9 mouse cellular contexts compared by ENCODE assay signal in genomic region chr5:31137658-31138057, GRCm38 (mm10). TPM values are rescaled to one million over a fixed set of nuclear protein-coding genes. Genes with fewer than 3 reads are reported as not detected.
DNase-seq lines count a peak whose midpoint lies in the region; ATAC-seq and TF ChIP-seq lines count a peak whose summit lies in the region.
"Had no signal": no experiment of that assay in that cellular context is flagged by ENCODE, and none has a peak within 500 bp of the region (broad histone marks: within the 10 kb centered on the region; RNA-seq: fewer than 3 reads in every experiment).

No protein-coding gene starts in this region.

- TF ChIP-seq EP300 in liver, postnatal 0 days (IDR thresholded peaks at IDR 0.05; ENCODE audit: low read depth) = no peak

- TF ChIP-seq CTCF in liver, postnatal 0 days (IDR thresholded peaks at IDR 0.05; ENCODE audit: low read depth) = no peak

- H3K4me2 ChIP-seq in liver, embryonic 11.5 days = peak overlapping the region; percentile 34
- H3K4me2 ChIP-seq in liver, postnatal 0 days (ENCODE audit: low read depth, low read length) = no peak overlapping the region
- H3K4me2 ChIP-seq in forebrain, embryonic 11.5 days (ENCODE audit: low read depth, low read length, severe bottlenecking) = peak overlapping the region; percentile 46
- H3K4me2 ChIP-seq in limb, embryonic 11.5 days (ENCODE audit: low read depth, severe bottlenecking) = peak overlapping the region; percentile 26; the same call in 1 of the 2 replicates
- H3K4me2 ChIP-seq in stomach, embryonic 14.5 days (replicated peaks; ENCODE audit: low read depth, low read length) = no peak overlapping the region; the same call in 1 of the 2 replicates

- no peak overlapping the region for H3K4me3 ChIP-seq in liver, embryonic 11.5 days (ENCODE audit: low read depth, low read length)
- no peak overlapping the region for H3K4me3 ChIP-seq in liver, postnatal 0 days (ENCODE audit: low read depth, low read length)
- peak overlapping the region; percentile 14; the same call in 1 of the 2 replicates for H3K4me3 ChIP-seq in forebrain, embryonic 11.5 days (ENCODE audit: low read depth, low read length)
- H3K4me3 ChIP-seq in limb, embryonic 11.5 days (ENCODE audit: low read depth, low read length) = peak overlapping the region; percentile 14
- peak overlapping the region; percentile 9; the same call in 1 of the 2 replicates for H3K4me3 ChIP-seq in stomach, embryonic 14.5 days (ENCODE audit: low read depth, low read length)

- H3K4me1 ChIP-seq in liver, embryonic 11.5 days (replicated peaks; ENCODE audit: control insufficient read depth, insufficient read depth, low read length) = no peaks in the 10 kb centered on the region
- 0 out of 2 replicates have a peak, but pooled peaks cover 4% of the 10 kb centered on the region for H3K4me1 ChIP-seq in liver, postnatal 0 days (ENCODE audit: insufficient read depth)
- peaks cover 11% of the 10 kb centered on the region; the same call in 1 of the 2 replicates for H3K4me1 ChIP-seq in forebrain, embryonic 11.5 days (replicated peaks; ENCODE audit: control insufficient read depth, insufficient read depth, low read length)
- peaks cover 8% of the 10 kb centered on the region for H3K4me1 ChIP-seq in limb, embryonic 11.5 days (ENCODE audit: control insufficient read depth, insufficient read depth, low read length)
- H3K4me1 ChIP-seq in stomach, embryonic 14.5 days (ENCODE audit: control insufficient read depth, insufficient read depth, low read length) = 0 out of 2 replicates have a peak, but pooled peaks cover 9% of the 10 kb centered on the region

- H3K27ac ChIP-seq in liver, embryonic 11.5 days (ENCODE audit: low read depth, low read length) = no peak overlapping the region
- no peak overlapping the region for H3K27ac ChIP-seq in liver, postnatal 0 days (ENCODE audit: low read depth)
- no peak overlapping the region for H3K27ac ChIP-seq in forebrain, embryonic 11.5 days (ENCODE audit: low read depth, low read length)
- no peak overlapping the region for H3K27ac ChIP-seq in limb, embryonic 11.5 days (replicated peaks; ENCODE audit: low read depth, low read length)
- no peak overlapping the region for H3K27ac ChIP-seq in stomach, embryonic 14.5 days (ENCODE audit: low read length)

- ATAC-seq in liver, embryonic 11.5 days (replicated peaks; ENCODE audit: low FRiP score) = no peak
- no peak for ATAC-seq in liver, postnatal 0 days
- no peak for ATAC-seq in forebrain, embryonic 11.5 days (replicated peaks; ENCODE audit: low FRiP score)
- no peak for ATAC-seq in limb, embryonic 11.5 days (ENCODE audit: insufficient number of reproducible peaks, low FRiP score, low TSS enrichment, low read depth)
- no peak for ATAC-seq in stomach, embryonic 14.5 days (ENCODE audit: insufficient number of reproducible peaks, insufficient read depth, low FRiP score, low read depth)

- no peak for DNase-seq in liver, embryonic 11.5 days (ENCODE audit: low spot score)
- DNase-seq in liver, postnatal 0 days = no peak
- DNase-seq in forebrain, embryonic 11.5 days (ENCODE audit: low spot score) = no peak
- DNase-seq in limb, embryonic 11.5 days (ENCODE audit: low spot score) = peak; percentile 35
- DNase-seq in adrenal gland, postnatal 4 days (ENCODE audit: low spot score in 2 of 2) = no peak
- DNase-seq in layer of hippocampus, adult 8-10 months (ENCODE audit: low spot score in 2 of 2) = no peak

- no peak overlapping the region for H3K9ac ChIP-seq in liver, embryonic 11.5 days (ENCODE audit: low read depth, low read length)
- no peak overlapping the region for H3K9ac ChIP-seq in liver, postnatal 0 days (replicated peaks)
- no peak overlapping the region for H3K9ac ChIP-seq in forebrain, embryonic 11.5 days (ENCODE audit: low read length)
- H3K9ac ChIP-seq in limb, embryonic 11.5 days (ENCODE audit: low read length) = no peak overlapping the region
- no peak overlapping the region for H3K9ac ChIP-seq in stomach, embryonic 14.5 days (replicated peaks; ENCODE audit: low read depth, low read length)

- H3K9me3 ChIP-seq in liver, embryonic 11.5 days (ENCODE audit: control insufficient read depth, low read length) = no peaks in the 10 kb centered on the region
- no peaks in the 10 kb centered on the region for H3K9me3 ChIP-seq in liver, postnatal 0 days (ENCODE audit: low read length)
- H3K9me3 ChIP-seq in forebrain, embryonic 11.5 days (ENCODE audit: control insufficient read depth, low read length) = no peaks in the 10 kb centered on the region
- no peaks in the 10 kb centered on the region for H3K9me3 ChIP-seq in limb, embryonic 11.5 days (ENCODE audit: control insufficient read depth, low read length)
- no peaks in the 10 kb centered on the region for H3K9me3 ChIP-seq in stomach, embryonic 14.5 days (ENCODE audit: control insufficient read depth, low read depth, low read length)

- WGBS in liver, embryonic 11.5 days = 2% methylated on average over 13 of the region's 13 CpGs
- WGBS in liver, postnatal 0 days (ENCODE audit: insufficient replicate concordance) = 4% methylated on average over 13 of the region's 13 CpGs
- 1% methylated on average over 13 of the region's 13 CpGs for WGBS in forebrain, embryonic 11.5 days
- WGBS in limb, embryonic 11.5 days = 2% methylated on average over 13 of the region's 13 CpGs
- 2% methylated on average over 13 of the region's 13 CpGs for WGBS in stomach, embryonic 14.5 days

- H3K36me3 ChIP-seq in liver, embryonic 11.5 days (ENCODE audit: control insufficient read depth, insufficient read depth, low read length) = no peaks in the 10 kb centered on the region; the same call in 1 of the 2 replicates
- no peaks in the 10 kb centered on the region for H3K36me3 ChIP-seq in liver, postnatal 0 days (replicated peaks; ENCODE audit: insufficient read depth, low read length)
- H3K36me3 ChIP-seq in forebrain, embryonic 11.5 days (ENCODE audit: control insufficient read depth, insufficient read depth, low read length) = peaks cover 3% of the 10 kb centered on the region; the same call in 1 of the 2 replicates
- no peaks in the 10 kb centered on the region for H3K36me3 ChIP-seq in limb, embryonic 11.5 days (ENCODE audit: control insufficient read depth, insufficient read depth, low read length)
- H3K36me3 ChIP-seq in stomach, embryonic 14.5 days (ENCODE audit: control insufficient read depth, insufficient read depth, low read length) = no peaks in the 10 kb centered on the region

- H3K27me3 ChIP-seq in liver, embryonic 11.5 days (replicated peaks; ENCODE audit: control insufficient read depth, insufficient read depth, low read length) = peaks cover 63% of the 10 kb centered on the region
- H3K27me3 ChIP-seq in liver, postnatal 0 days (ENCODE audit: insufficient read depth, low read length) = peaks cover 54% of the 10 kb centered on the region
- peaks cover 50% of the 10 kb centered on the region for H3K27me3 ChIP-seq in forebrain, embryonic 11.5 days (ENCODE audit: control insufficient read depth, insufficient read depth, low read length)
- peaks cover 55% of the 10 kb centered on the region for H3K27me3 ChIP-seq in limb, embryonic 11.5 days (ENCODE audit: control insufficient read depth, insufficient read depth, low read length)
- H3K27me3 ChIP-seq in stomach, embryonic 14.5 days (ENCODE audit: control insufficient read depth, insufficient read depth, low read length) = peaks cover 48% of the 10 kb centered on the region

RNA-seq across cellular contexts. Expression of gene Ucn, which starts 1.0 kb away (rescaled TPM):
- polyA plus RNA-seq in liver, embryonic 11.5 days (2014; fragmentation: Nextera tagmentation; extraction: Ambion mirVana) = not detected in 2 replicates
- polyA plus RNA-seq in liver, postnatal 0 days (2015; fragmentation: Nextera tagmentation; extraction: Ambion mirVana) = not detected in 2 replicates
- polyA plus RNA-seq in forebrain, embryonic 11.5 days (2014; fragmentation: Nextera tagmentation; extraction: Ambion mirVana) = not detected in 2 replicates
- not detected in 2 replicates for polyA plus RNA-seq in limb, embryonic 11.5 days (2014; fragmentation: Nextera tagmentation; extraction: Ambion mirVana)
- not detected in 2 replicates for polyA plus RNA-seq in stomach, embryonic 14.5 days (2014; fragmentation: Nextera tagmentation; extraction: Ambion mirVana)
- not detected for total RNA-seq in adrenal gland, postnatal 4 days (2021)
- not detected for total RNA-seq in layer of hippocampus, adult 8-10 months (2022)
- total RNA-seq: hematopoietic stem cell, adult 5-6 weeks had no signal
- polyA plus RNA-seq: lung, embryonic 16.5 days had no signal

RNA-seq across cellular contexts. Expression of gene Mpv17, which starts 16.4 kb away (rescaled TPM):
- polyA plus RNA-seq in liver, embryonic 11.5 days (2014; fragmentation: Nextera tagmentation; extraction: Ambion mirVana) = 40.9 and 50.4 TPM in 2 replicates
- polyA plus RNA-seq in liver, postnatal 0 days (2015; fragmentation: Nextera tagmentation; extraction: Ambion mirVana) = 16.5 and 17.6 TPM in 2 replicates
- polyA plus RNA-seq in forebrain, embryonic 11.5 days (2014; fragmentation: Nextera tagmentation; extraction: Ambion mirVana) = 56.3 and 57.5 TPM in 2 replicates
- 55.6 and 56.6 TPM in 2 replicates for polyA plus RNA-seq in limb, embryonic 11.5 days (2014; fragmentation: Nextera tagmentation; extraction: Ambion mirVana)
- polyA plus RNA-seq in stomach, embryonic 14.5 days (2014; fragmentation: Nextera tagmentation; extraction: Ambion mirVana) = 69.8 and 72.3 TPM in 2 replicates
- 10 to 100 TPM; 51.9 to 52.7 TPM for total RNA-seq in adrenal gland, postnatal 4 days (2021)
- total RNA-seq in layer of hippocampus, adult 8-10 months (2022) = 10 to 100 TPM; 53.4 to 61.1 (median 59.8) TPM

RNA-seq across cellular contexts. Expression of gene Trim54, which starts 21.1 kb away (rescaled TPM):
- polyA plus RNA-seq in liver, embryonic 11.5 days (2014; fragmentation: Nextera tagmentation; extraction: Ambion mirVana) = 0.43 TPM in 1 of 2 replicates, not detected in the other
- polyA plus RNA-seq in liver, postnatal 0 days (2015; fragmentation: Nextera tagmentation; extraction: Ambion mirVana) = 0.12 and 0.86 TPM in 2 replicates
- not detected in 2 replicates for polyA plus RNA-seq in forebrain, embryonic 11.5 days (2014; fragmentation: Nextera tagmentation; extraction: Ambion mirVana)
- 0.30 and 0.65 TPM in 2 replicates for polyA plus RNA-seq in limb, embryonic 11.5 days (2014; fragmentation: Nextera tagmentation; extraction: Ambion mirVana)
- polyA plus RNA-seq in stomach, embryonic 14.5 days (2014; fragmentation: Nextera tagmentation; extraction: Ambion mirVana) = not detected in 2 replicates
- 1 to 10 TPM; 1.8 to 4.2 TPM for total RNA-seq in adrenal gland, postnatal 4 days (2021)
- total RNA-seq in layer of hippocampus, adult 8-10 months (2022) = not detected
- total RNA-seq: hematopoietic stem cell, adult 5-6 weeks had no signal

RNA-seq across cellular contexts. Expression of gene Slc30a3, which starts 29.6 kb away (rescaled TPM):
- polyA plus RNA-seq in liver, embryonic 11.5 days (2014; fragmentation: Nextera tagmentation; extraction: Ambion mirVana) = 1.1 and 1.4 TPM in 2 replicates
- polyA plus RNA-seq in liver, postnatal 0 days (2015; fragmentation: Nextera tagmentation; extraction: Ambion mirVana) = 0.24 and 0.72 TPM in 2 replicates
- polyA plus RNA-seq in forebrain, embryonic 11.5 days (2014; fragmentation: Nextera tagmentation; extraction: Ambion mirVana) = 0.79 and 1.2 TPM in 2 replicates
- 0.20 TPM in 1 of 2 replicates, not detected in the other for polyA plus RNA-seq in limb, embryonic 11.5 days (2014; fragmentation: Nextera tagmentation; extraction: Ambion mirVana)
- 0.30 and 0.52 TPM in 2 replicates for polyA plus RNA-seq in stomach, embryonic 14.5 days (2014; fragmentation: Nextera tagmentation; extraction: Ambion mirVana)
- total RNA-seq in adrenal gland, postnatal 4 days (2021) = under 1 TPM; 0.34 to 0.50 TPM
- total RNA-seq in layer of hippocampus, adult 8-10 months (2022) = 10 to 100 TPM; 65.2 to 81.6 (median 76.8) TPM
- total RNA-seq: hematopoietic stem cell, adult 5-6 weeks had no signal

RNA-seq across cellular contexts. Expression of gene Dnajc5g, which starts 31.6 kb away (rescaled TPM):
- polyA plus RNA-seq in liver, embryonic 11.5 days (2014; fragmentation: Nextera tagmentation; extraction: Ambion mirVana) = not detected in 2 replicates
- not detected in 2 replicates for polyA plus RNA-seq in liver, postnatal 0 days (2015; fragmentation: Nextera tagmentation; extraction: Ambion mirVana)
- not detected in 2 replicates for polyA plus RNA-seq in forebrain, embryonic 11.5 days (2014; fragmentation: Nextera tagmentation; extraction: Ambion mirVana)
- not detected in 2 replicates for polyA plus RNA-seq in limb, embryonic 11.5 days (2014; fragmentation: Nextera tagmentation; extraction: Ambion mirVana)
- polyA plus RNA-seq in stomach, embryonic 14.5 days (2014; fragmentation: Nextera tagmentation; extraction: Ambion mirVana) = not detected in 2 replicates
- not detected for total RNA-seq in adrenal gland, postnatal 4 days (2021)
- total RNA-seq in layer of hippocampus, adult 8-10 months (2022) = not detected
- total RNA-seq: hematopoietic stem cell, adult 5-6 weeks had no signal
- polyA plus RNA-seq: lung, embryonic 16.5 days had no signal

Comparison
In these comparisons a context has a peak if more than half of its experiments do, and no peak if none do; other contexts are left out.
1. H3K4me2 ChIP-seq: peak in liver, embryonic 11.5 days (single experiment), forebrain, embryonic 11.5 days (single experiment) and limb, embryonic 11.5 days (single experiment); none in liver, postnatal 0 days (single experiment) and stomach, embryonic 14.5 days (single experiment).
2. H3K4me3 ChIP-seq: peak in forebrain, embryonic 11.5 days (single experiment), limb, embryonic 11.5 days (single experiment) and stomach, embryonic 14.5 days (single experiment); none in liver, embryonic 11.5 days (single experiment) and liver, postnatal 0 days (single experiment).